Mouse (Mus musculus) cerebellum, adult 11-12 months (tissue): ENCODE data around the gene Thap8.

Source experiments
- DNase-seq: peaks from one replicate; pipeline ENCODE4 v3.0.0; 2022

Gene Thap8

DNA sequence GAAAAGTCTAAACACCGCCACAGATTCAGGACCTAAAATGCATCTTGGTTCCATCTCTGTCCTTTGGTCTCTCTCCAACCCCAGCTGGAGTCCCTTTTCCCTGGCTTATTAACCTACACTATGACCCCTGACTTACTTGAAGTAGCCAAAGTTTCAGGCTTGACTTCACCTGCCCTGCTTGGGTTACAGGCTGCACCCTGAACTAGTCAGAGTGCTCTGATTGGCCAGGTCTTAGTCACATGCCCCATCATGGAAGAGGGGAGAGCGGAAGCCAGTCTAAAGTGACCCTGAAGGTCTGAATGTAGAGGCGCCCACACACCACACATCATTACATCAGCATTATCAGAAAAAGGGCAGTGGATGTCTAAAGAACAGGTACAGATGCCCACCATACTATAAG lies 38.2 kb downstream of the Thap8 start:
- DNase-seq: no peak

DNA sequence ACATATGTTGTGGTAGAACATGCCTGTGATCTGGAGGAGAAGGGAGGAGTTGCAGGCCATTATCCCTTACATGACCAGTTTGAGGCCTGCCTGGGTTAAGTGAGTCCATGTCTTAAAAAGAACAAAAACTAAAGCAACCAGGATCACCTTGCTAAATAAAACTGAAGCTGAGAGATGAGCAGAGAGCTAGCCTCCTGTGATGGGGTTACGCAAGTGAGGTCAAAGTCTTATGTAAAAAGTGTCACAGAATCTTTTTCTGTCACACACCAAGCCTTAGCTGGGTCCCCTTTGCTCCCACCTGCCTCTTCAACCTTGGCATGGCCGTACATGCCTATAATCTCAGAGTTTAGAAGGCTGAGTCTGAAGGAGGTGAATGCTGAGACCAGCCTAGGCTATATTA lies 41.1 kb downstream of the Thap8 start:
- DNase-seq: no peak

DNA sequence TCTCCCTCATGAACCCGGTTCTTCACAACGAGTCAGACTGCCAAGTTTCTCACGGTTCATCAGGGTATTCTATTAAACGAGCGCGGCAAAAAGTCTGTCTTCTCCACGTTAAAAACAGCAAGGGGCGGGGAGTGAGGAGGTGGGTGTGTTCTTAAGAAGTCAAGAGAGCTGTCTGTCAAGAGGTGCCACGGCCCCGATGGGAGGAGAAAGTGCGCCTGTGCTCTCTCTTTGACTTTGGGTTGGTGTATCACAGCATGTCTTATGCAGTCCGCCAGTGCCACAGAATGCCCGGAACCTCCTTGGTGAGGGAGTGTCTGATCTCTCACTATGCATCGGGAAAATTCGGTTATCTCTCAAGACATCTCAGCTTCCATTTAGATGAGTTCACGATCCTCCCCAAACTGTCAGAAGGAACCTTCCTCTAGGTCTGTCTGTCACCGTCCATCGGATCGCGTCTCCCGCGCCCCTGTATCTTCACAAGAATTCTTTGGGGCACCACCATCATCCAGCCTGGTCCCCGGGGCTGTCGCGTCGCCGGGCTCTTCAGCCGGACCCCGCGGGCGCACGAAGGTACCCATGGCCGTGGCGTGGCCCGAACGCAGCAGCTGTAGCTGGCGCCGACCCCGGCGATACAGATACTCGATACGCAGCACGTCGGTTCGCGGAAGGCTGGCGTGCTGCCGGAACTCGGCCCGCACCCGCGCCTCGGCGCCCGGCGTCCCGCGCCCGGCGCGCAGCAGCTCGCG lies 41.8 kb downstream of the Thap8 start, which contains the start of gene E130208F15Rik:
Gene E130208F15Rik (plus strand): TSS at position 202 of the 746 bp plus-strand sequence.
- peak; percentile 84 for DNase-seq

- peak; percentile 99 for DNase-seq
These were observed 42.4 kb downstream of the Thap8 start for GRCm38 (mm10) chr7:30322285-30322667.

DNA sequence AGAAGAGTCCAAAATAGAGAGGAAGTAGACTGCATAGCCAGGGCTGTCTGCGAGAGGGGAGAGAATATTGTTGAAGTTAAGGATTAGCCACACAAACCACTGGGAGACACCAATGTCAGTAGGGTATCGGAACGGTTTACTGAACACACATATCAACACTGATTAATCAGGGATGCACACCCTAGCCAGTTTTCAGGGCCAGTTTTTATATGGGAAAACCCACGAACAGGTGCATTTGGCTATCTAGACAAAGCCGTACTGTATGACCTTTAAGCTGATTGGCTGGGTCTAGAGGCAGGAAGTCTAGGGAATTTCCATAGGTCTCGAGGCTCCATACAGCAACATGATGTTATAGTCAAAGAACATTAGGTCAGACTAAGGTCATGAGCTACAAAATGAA lies 43.0 kb downstream of the Thap8 start:
- no peak for DNase-seq

DNA sequence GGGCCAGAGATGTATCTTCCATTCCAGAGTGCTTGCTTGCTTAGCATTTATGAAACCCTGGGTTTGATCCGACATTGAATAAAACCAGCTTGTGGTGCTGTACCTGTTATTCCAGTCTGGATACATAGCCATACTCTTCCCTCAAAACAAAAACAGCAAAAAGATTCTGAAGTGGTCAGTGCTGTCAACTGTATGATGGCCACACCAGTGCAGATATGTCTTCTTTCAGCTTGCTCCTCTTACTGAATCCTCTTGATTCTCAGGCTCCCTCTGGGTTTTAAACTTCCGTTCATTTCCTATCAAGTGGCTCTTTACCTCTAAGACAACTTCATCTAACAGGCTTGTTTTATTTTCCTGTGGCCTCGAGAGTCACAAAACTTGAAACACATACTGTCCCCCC lies 43.9 kb downstream of the Thap8 start, which contains the start of gene Sdhaf1:
Gene Sdhaf1 (minus strand): TSS at position 101 of the 400 bp plus-strand sequence.
- DNase-seq: no peak

DNA sequence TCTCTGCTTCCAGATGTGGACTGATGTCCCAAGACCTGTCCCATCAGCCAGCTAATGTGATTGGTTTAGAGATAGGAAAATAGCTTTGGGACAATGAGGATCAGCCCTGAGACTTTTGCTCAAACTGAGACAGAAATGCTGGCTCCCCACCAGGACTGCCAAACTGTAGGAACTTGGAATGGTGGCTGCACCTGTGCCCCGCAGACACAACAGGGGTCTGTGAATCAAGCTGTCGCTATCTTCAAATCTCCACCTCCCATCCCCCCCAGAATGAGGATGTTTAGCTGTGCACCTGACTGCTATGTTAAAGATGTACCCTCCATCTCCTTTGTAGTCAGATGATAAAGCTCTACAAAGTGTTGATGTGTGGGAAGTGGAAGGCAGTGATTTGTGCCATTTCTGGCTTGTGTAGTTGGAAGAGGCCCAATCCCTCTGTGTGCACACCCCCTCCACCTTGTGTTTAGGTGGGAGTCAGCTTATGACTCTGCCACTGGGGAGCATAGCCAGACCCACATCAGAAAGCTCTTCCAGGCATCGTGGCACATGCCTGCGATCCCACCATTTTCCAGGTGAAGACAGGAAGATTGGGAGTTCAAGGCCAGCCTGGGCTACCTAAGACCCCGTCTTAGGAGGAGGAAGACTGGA lies 44.5 kb downstream of the Thap8 start:
- peak; percentile 50 for DNase-seq

DNA sequence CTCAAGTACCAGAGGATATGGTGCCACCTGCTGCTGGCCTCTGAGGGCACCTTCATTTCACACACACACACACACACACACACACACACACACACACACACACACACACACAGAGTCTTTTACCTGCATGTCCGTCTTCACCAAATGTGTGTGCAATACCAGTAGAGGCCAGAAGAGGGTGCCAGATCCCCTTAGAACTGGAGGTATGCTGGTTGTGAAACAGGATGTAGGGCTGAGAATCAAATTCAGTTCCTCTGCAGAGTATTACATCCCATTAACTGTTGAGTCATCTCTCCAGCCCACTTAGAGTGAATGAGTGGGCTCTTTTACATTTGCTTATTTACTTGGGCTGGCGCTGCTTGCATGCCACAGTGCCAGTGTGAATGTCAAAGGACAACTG lies 45.5 kb downstream of the Thap8 start:
- peak; percentile 63 for DNase-seq

DNA sequence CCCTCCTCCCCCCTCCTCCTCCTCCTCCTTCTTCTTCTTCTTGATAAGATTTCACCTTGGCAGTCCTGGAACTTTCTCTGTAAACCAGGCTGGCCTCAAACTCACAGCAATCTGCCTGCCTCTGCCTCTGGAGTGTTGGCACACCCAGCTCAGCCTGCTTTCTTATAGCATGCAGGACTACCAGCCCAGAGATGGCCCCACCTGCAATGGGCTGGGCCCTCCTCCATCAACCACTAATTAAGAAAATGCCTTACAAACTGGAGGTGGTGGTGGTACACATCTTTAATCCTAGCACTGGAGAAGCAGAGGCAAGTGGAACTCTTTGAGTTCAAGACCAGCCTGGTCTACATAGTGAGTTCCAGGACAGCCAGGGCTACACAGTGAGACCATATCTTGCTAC lies 46.5 kb downstream of the Thap8 start:
- DNase-seq: peak; percentile 54

DNA sequence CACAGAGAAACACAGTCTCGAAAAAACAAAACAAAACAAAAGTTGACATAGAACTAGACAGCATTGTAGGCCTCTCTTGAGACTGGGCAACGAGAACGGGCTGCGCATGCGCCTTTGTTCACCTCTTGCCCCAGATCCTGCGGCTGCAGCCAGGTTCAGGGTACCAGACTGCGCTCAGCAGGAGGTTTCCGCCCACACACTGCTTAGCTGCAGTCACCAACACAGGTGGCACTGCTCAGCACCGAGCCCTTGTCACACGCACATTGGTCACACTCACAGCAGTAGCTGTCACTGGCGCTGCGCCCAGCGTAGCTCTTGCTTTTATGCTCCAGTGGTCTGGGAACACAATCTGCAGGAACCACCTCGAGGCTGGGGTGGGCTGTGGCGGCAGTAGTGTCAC lies 47.2 kb downstream of the Thap8 start:
- peak; percentile 99 for DNase-seq

DNA sequence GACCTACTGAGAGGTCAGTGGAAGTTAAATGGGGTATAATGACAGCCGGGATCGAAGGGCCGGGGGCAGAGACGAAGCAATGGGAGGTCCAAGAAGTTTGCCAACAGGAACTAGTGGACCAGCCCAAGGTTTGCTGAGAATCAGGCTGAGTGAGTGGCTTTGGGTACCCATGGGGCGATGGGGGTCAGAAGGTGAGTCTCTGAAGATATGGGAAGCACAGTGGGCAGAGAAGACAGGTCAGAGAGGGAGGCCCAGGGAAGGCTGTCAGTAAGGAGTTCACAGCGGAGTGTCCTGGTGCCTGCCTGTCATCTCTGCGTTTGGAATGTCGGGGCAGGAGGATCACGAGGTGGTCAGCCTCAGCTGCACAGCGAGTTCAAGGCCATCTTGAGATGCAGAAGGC lies 48.5 kb downstream of the Thap8 start:
- peak; percentile 57 for DNase-seq

DNA sequence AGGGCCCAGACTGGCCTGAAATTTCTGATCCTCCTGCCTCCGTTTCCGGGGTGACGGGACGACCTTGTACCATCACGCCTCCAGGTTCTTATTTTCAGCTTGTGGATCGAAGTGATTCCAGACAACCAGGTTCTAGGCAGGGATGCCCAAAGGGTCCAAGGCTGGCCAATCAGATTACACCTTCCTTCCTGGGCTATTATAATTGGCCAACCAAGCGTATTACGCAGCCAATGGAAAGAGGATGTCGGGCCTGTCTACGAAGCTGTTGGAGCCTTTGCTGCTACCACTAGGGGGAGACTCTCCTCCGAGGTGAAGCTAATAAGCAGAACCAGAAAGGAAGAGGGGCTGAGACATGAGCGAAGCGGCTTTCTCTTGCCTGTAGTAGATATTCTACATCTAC lies 52.0 kb downstream of the Thap8 start:
- peak; percentile 96 for DNase-seq

- DNase-seq: peak; percentile 53
These were observed 52.8 kb downstream of the Thap8 start for GRCm38 (mm10) chr7:30332622-30333259.

DNA sequence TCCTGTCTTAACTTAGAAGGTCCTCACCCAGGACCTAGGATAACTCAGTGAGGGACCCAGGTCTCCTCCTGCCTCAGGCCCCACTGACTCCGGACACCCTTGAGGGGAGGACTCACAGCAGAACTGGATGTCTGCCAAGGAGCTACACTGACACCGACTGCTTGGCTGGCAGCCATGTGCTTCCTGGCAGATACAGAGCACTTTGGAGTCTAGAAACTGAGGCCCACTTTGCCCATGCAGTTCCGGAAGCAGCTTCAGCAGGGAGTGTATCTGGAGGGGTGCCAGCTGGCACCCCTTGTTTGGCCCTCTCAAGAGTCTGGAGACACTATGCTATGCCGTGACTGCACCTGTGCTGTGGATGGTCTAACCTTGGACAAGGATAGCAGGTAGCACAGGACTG lies 53.5 kb downstream of the Thap8 start:
- DNase-seq: peak; percentile 91

GRCm38 (mm10) chr7:30334563-30334962 lies 54.7 kb downstream of the Thap8 start:
- DNase-seq: peak; percentile 75

GRCm38 (mm10) chr7:30335688-30336087 lies 55.8 kb downstream of the Thap8 start:
- no peak for DNase-seq

GRCm38 (mm10) chr7:30336384-30336783 lies 56.5 kb downstream of the Thap8 start:
- peak; percentile 89 for DNase-seq

DNA sequence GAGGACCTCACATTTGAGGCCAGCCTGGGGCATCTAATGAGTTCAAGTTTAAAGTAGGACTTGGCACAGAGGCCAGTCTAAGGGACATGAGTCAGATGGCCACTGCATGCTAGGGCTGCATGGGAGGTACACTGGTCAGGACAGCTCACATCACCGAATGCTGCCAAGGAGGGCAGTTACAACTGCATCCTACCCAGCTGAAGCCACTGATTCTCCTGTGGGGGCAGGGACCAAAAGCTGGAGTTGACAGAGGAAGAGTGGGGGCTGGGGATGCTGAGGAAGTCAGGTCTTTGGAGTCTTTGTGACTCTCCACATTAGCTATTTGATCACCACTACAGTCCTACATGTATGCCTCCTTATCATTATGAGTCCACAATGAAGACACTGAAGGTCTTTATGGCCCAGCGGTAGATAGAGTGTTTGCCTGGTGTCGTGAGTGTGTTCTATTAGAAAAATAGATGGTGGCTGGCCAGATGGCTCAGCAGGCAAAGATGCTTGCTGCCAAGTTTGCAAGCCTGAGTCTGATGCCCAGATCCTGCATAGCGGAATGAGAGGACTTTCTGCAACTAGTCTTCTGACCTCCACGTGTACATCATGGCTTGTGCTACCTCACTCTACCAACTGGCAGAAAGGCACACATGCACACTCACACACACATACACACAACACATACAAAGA lies 59.7 kb downstream of the Thap8 start:
- peak; percentile 80 for DNase-seq
